Mouse (Mus musculus) heart, postnatal 0 days (tissue): Measurements from ENCODE around the gene Cwc25. TPM values are rescaled to one million over a fixed set of nuclear protein-coding genes. Genes with fewer than 3 reads are reported as not detected.

Source experiments
- ATAC-seq: fragments of 200-750 bp; cut with Nextera tagmentation; 2 replicates; pipeline ENCODE4 v1.8.0; 2017; ENCODE audit warnings: low read depth, moderate number of reproducible peaks, moderate library complexity; ENCODE audit not compliant: insufficient read depth
- DNase-seq: peaks from one replicate; pipeline ENCODE4 v3.0.0-alpha.2; 2016; ENCODE audit warnings: low spot score
- H3K27ac ChIP-seq: fragments of 300-500 bp; sonication (generic); 2 replicates; pipeline ENCODE4 v1.5.1; 2014; ENCODE audit warnings: low read depth, mild to moderate bottlenecking
- H3K27me3 ChIP-seq: fragments of 300-500 bp; sonication (generic); 2 replicates; pipeline ENCODE4 v1.6.1; 2014; ENCODE audit warnings: low read length, mixed read lengths; ENCODE audit not compliant: control insufficient read depth, insufficient read depth
- H3K36me3 ChIP-seq: fragments of 300-500 bp; sonication (generic); replicated peaks from 2 replicates; pipeline ENCODE4 v1.6.1; 2014; ENCODE audit warnings: low read length, mixed read lengths; ENCODE audit not compliant: control insufficient read depth, insufficient read depth
- H3K4me1 ChIP-seq: fragments of 300-500 bp; sonication (generic); 2 replicates; pipeline ENCODE4 v1.6.1; 2014; ENCODE audit warnings: antibody characterized with exemption; ENCODE audit not compliant: control insufficient read depth, insufficient read depth
- H3K4me2 ChIP-seq: fragments of 300-500 bp; sonication (generic); 2 replicates; pipeline ENCODE4 v1.6.1; 2014; ENCODE audit warnings: low read depth, mild to moderate bottlenecking, low read length, moderate library complexity
- H3K4me3 ChIP-seq: fragments of 300-500 bp; sonication (generic); 2 replicates; pipeline ENCODE4 v1.5.1; 2014; ENCODE audit warnings: low read depth, low read length
- H3K9ac ChIP-seq: fragments of 300-500 bp; sonication (generic); replicated peaks from 2 replicates; pipeline ENCODE4 v1.6.1; 2014; ENCODE audit warnings: low read depth, low read length, mixed read lengths
- H3K9me3 ChIP-seq: fragments of 300-500 bp; sonication (generic); replicated peaks from 2 replicates; pipeline ENCODE4 v1.6.1; 2016; ENCODE audit warnings: low read length; ENCODE audit not compliant: control insufficient read depth
- CTCF ChIP-seq: IDR thresholded peaks from 2 replicates; pipeline ENCODE4 v1.5.1; 2016; ENCODE audit warnings: antibody characterized with exemption, control low read depth, low read depth
- EP300 ChIP-seq: IDR thresholded peaks from 2 replicates; pipeline ENCODE4 v1.6.1; 2016; ENCODE audit warnings: antibody characterized with exemption, low read depth
- WGBS: fragments of 180-500 bp; shearing (Covaris S2); extraction: QIAGEN DNeasy Blood & Tissue Kit; methylation state at CpG from one replicate; pipeline ENCODE4 v1.1.7; 2014; 5-methylcytosine and 5-hydroxymethylcytosine counted together
- polyA plus RNA-seq: library from polyadenylated mRNA; unstranded; fragments of >200 nt; fragmentation: Nextera tagmentation; extraction: Ambion mirVana; gene quantifications from 2 replicates; pipeline ENCODE4 v1.2.1, GENCODE M21; 2015
- total RNA-seq: library from RNA; depleted of rRNA; stranded (reverse); fragments of >200 nt; gene quantifications from 2 replicates; pipeline ENCODE4 v1.2.3, GENCODE M21; 2014; ENCODE audit warnings: low replicate concordance

The Cwc25 gene
- total and polyA plus RNA-seq, 2 experiments from 2014 or later, result 3.2 to 8.2 TPM

GRCm38 (mm10) chr11:97776497-97777128 is 10.3 kb upstream of the Cwc25 start:
- Histone ChIP-seq H3K4me2 (no peak overlapping the region), H3K9ac (no peak overlapping the region), H3K27me3 (no peaks in the 10 kb centered on the region), H3K27ac (no peak overlapping the region), H3K4me3 (no peak overlapping the region), H3K4me1 (peaks cover 4% of the 10 kb centered on the region; the same call in 1 of the 2 replicates), H3K9me3 (no peaks in the 10 kb centered on the region), H3K36me3 (peaks cover 43% of the 10 kb centered on the region)
- ATAC-seq, result no peak
- TF ChIP-seq EP300 (no peak), CTCF (no peak)
- WGBS, result 59% methylated on average over 5 of the region's 5 CpGs
- no peak for DNase-seq

GRCm38 (mm10) chr11:97775808-97776496 is 9.6 kb upstream of the Cwc25 start, which contains the start of gene 1700001P01Rik:
Gene 1700001P01Rik, minus strand, starts transcription at chr11:97775918.
- DNase-seq (no peak), ATAC-seq (no peak)
- Histone ChIP-seq H3K27me3 (no peaks in the 10 kb centered on the region), H3K9me3 (no peaks in the 10 kb centered on the region), H3K9ac (no peak within 1 kb of the TSS), H3K36me3 (peaks cover 42% of the 10 kb centered on the region), H3K4me3 (no peak within 1 kb of the TSS), H3K4me2 (no peak within 1 kb of the TSS), H3K27ac (no peak within 1 kb of the TSS), H3K4me1 (peaks cover 2% of the 10 kb centered on the region; the same call in 1 of the 2 replicates)
- WGBS, result 50% methylated on average over 17 of the region's 17 CpGs
- no peak for TF ChIP-seq EP300
- TF ChIP-seq CTCF, result no peak

DNA sequence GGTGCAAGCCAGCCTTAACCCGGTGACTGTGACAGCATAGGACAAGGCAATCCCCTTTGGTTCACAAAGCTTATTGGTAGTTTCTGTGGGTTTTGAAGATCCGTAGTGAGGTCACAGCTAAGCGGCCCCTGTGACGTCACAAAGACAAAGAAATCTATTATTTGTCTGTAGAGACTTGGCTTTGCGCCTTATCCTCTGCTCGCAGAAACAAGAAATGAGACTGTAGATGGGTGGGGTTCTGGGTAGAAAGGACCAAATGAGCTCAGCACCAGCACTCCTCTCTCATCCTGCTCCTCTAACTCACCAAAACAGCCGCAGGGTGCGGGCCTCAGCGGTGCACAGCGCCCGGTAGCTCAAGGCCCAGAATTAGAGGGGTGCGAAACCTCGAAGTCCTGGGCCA is 8.8 kb upstream of the Cwc25 start:
- no peak overlapping the region for H3K9ac ChIP-seq
- 68% methylated on average over 13 of the region's 13 CpGs for WGBS
- H3K27ac ChIP-seq, result no peak overlapping the region
- no peaks in the 10 kb centered on the region for H3K9me3 ChIP-seq
- no peak overlapping the region for H3K4me3 ChIP-seq
- no peak for TF ChIP-seq EP300
- TF ChIP-seq CTCF, result no peak
- ATAC-seq, result no peak
- peaks cover 34% of the 10 kb centered on the region for H3K36me3 ChIP-seq
- no peak overlapping the region for H3K4me2 ChIP-seq
- no peaks in the 10 kb centered on the region for H3K4me1 ChIP-seq
- no peaks in the 10 kb centered on the region for H3K27me3 ChIP-seq
- no peak for DNase-seq

GRCm38 (mm10) chr11:97771410-97771809 is 5.1 kb upstream of the Cwc25 start:
- H3K27me3 ChIP-seq, result no peaks in the 10 kb centered on the region
- 72% methylated on average over 14 of the region's 14 CpGs for whole genome bisulfite sequencing
- DNase-seq, result no peak

DNA sequence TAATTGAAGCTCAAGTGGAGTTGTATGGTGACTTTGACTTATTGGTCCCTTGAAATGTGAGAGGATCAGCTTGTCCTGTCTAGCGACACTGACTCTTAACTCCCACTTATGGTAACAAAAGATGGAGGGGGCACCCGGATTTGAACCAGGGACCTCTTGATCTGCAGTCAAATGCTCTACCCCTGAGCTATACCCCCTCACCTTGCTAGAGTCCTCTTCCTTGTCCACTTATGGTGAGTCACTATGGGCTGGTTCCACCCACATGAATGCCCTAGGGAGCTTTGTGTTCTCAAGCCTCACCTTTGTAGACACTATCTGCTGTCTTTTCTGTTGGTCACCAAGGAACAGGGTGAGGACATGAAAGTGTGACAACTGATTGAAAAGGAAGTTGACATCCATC is 3.3 kb upstream of the Cwc25 start:
- no peaks in the 10 kb centered on the region for H3K9me3 ChIP-seq
- H3K27ac ChIP-seq, result no peak overlapping the region
- no peak overlapping the region for H3K4me3 ChIP-seq
- ATAC-seq (no peak), DNase-seq (no peak)
- 22% methylated on average over 2 of the region's 2 CpGs for WGBS
- peaks cover 10% of the 10 kb centered on the region for H3K4me1 ChIP-seq
- H3K9ac ChIP-seq, result no peak overlapping the region
- no peak overlapping the region for H3K4me2 ChIP-seq
- no peak for TF ChIP-seq CTCF
- TF ChIP-seq EP300, result no peak
- no peaks in the 10 kb centered on the region for H3K36me3 ChIP-seq
- H3K27me3 ChIP-seq, result no peaks in the 10 kb centered on the region

More at GRCm38 (mm10) chr11:97771410-97771809, 5.1 kb upstream of the Cwc25 start:
- Histone ChIP-seq H3K36me3 (no peaks in the 10 kb centered on the region), H3K9ac (no peak overlapping the region), H3K27ac (no peak overlapping the region), H3K4me3 (no peak overlapping the region), H3K9me3 (no peaks in the 10 kb centered on the region), H3K4me1 (no peaks in the 10 kb centered on the region), H3K4me2 (no peak overlapping the region)
- no peak for ATAC-seq
- TF ChIP-seq CTCF (no peak), EP300 (no peak)
